In the genomic region with DNA sequence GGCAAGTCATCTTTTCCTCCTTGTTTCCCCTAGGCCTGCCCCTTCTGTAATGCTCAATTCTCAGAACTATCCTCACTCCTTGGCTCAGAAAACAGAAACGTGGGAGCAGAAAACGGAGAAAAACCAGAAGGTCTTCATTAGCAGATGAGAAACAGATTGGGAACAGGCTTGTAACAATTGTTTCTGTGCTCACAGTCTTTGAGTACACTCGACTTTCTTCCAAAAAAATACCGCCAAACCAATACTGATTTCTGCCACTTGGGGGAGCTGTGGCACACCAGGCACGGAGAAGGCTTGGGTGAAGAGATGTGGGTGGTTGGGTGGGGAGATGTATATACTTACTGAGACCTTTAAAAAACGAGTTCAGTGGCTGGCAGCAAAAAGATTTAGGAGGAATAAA, we compare ENCODE assay signal across 10 mouse cellular contexts.
DNase-seq lines count a peak whose midpoint lies in the region; ATAC-seq and TF ChIP-seq lines count a peak whose summit lies in the region.
"Had no signal": no experiment of that assay in that cellular context is flagged by ENCODE, and none has a peak within 500 bp of the region (broad histone marks: within the 10 kb centered on the region; RNA-seq: fewer than 3 reads in every experiment).

No protein-coding gene starts in this region.

- DNase-seq in hindbrain, postnatal 0 days (ENCODE audit: low spot score) = no peak
- DNase-seq in embryonic facial prominence, embryonic 10.5 days (ENCODE audit: low spot score) = peak; percentile 47
- peak; percentile 36 to 56 for DNase-seq in layer of hippocampus, postnatal 36 days
- DNase-seq in cerebellum, adult 18-20 months = no peak
- no peak for DNase-seq in frontal cortex, adult 2 months (ENCODE audit: extremely low spot score in 1 of 2, low spot score in 1 of 2)
- no peak for DNase-seq in urinary bladder, adult 2 months (ENCODE audit: low spot score)
- DNase-seq: liver, embryonic 13.5 days had no signal

- H3K27me3 ChIP-seq in hindbrain, postnatal 0 days (ENCODE audit: insufficient read depth, low read length) = no peaks in the 10 kb centered on the region
- no peaks in the 10 kb centered on the region for H3K27me3 ChIP-seq in hindbrain, embryonic 16.5 days (replicated peaks; ENCODE audit: control insufficient read depth, insufficient read depth, low read length)
- H3K27me3 ChIP-seq in ES-Bruce4 (ENCODE audit: control insufficient read depth, insufficient read depth, low read length, poor library complexity, severe bottlenecking) = no peaks in the 10 kb centered on the region
- no peaks in the 10 kb centered on the region for H3K27me3 ChIP-seq in embryonic facial prominence, embryonic 10.5 days (replicated peaks; ENCODE audit: low read depth, poor library complexity, severe bottlenecking)
- H3K27me3 ChIP-seq: heart, embryonic 13.5 days; liver, embryonic 13.5 days had no signal

- peaks cover 5% of the 10 kb centered on the region; the same call in 1 of the 2 replicates for H3K4me1 ChIP-seq in hindbrain, postnatal 0 days (ENCODE audit: insufficient read depth, low read length)
- peaks cover 4% of the 10 kb centered on the region for H3K4me1 ChIP-seq in hindbrain, embryonic 16.5 days (ENCODE audit: control insufficient read depth, insufficient read depth, low read depth, low read length)
- peaks cover 1% of the 10 kb centered on the region for H3K4me1 ChIP-seq in ES-Bruce4 (ENCODE audit: control insufficient read depth, insufficient read depth, low read length)
- peaks cover 32% of the 10 kb centered on the region for H3K4me1 ChIP-seq in embryonic facial prominence, embryonic 10.5 days
- H3K4me1 ChIP-seq: liver, embryonic 13.5 days had no signal

- ATAC-seq in hindbrain, postnatal 0 days = no peak
- no peak for ATAC-seq in hindbrain, embryonic 16.5 days

- peak; percentile 38 for TF ChIP-seq CTCF in hindbrain, postnatal 0 days (IDR thresholded peaks at IDR 0.05; ENCODE audit: low read depth)
- TF ChIP-seq CTCF in ES-Bruce4 (IDR thresholded peaks at IDR 0.05; ENCODE audit: low read depth, low read length) = peak; percentile 78

- no peak overlapping the region for H3K4me2 ChIP-seq in hindbrain, postnatal 0 days (ENCODE audit: low read depth, low read length)
- no peak overlapping the region for H3K4me2 ChIP-seq in hindbrain, embryonic 16.5 days (ENCODE audit: low read length)
- H3K4me2 ChIP-seq: heart, embryonic 13.5 days; liver, embryonic 13.5 days had no signal

- no peak overlapping the region for H3K4me3 ChIP-seq in hindbrain, postnatal 0 days (ENCODE audit: low read length)
- H3K4me3 ChIP-seq in hindbrain, embryonic 16.5 days (ENCODE audit: low read length) = no peak overlapping the region
- H3K4me3 ChIP-seq in ES-Bruce4 (ENCODE audit: low read depth, low read length) = no peak overlapping the region
- H3K4me3 ChIP-seq in embryonic facial prominence, embryonic 10.5 days = no peak overlapping the region
- H3K4me3 ChIP-seq: heart, embryonic 13.5 days; liver, embryonic 13.5 days had no signal

- no peak for TF ChIP-seq POLR2A in ES-Bruce4 (IDR thresholded peaks at IDR 0.05; ENCODE audit: insufficient read depth, low read length)

- WGBS in hindbrain, postnatal 0 days = 78% methylated on average over 6 of the region's 6 CpGs
- WGBS in hindbrain, embryonic 16.5 days = 78% methylated on average over 6 of the region's 6 CpGs
- 58% methylated on average over 6 of the region's 6 CpGs for WGBS in embryonic facial prominence, embryonic 10.5 days

- H3K27ac ChIP-seq in hindbrain, postnatal 0 days = no peak overlapping the region
- no peak overlapping the region for H3K27ac ChIP-seq in hindbrain, embryonic 16.5 days (ENCODE audit: low read depth, low read length)
- H3K27ac ChIP-seq in ES-Bruce4 (ENCODE audit: insufficient read depth, low read length) = no peak overlapping the region
- peak overlapping the region; percentile 65; the same call in 1 of the 2 replicates for H3K27ac ChIP-seq in embryonic facial prominence, embryonic 10.5 days (replicated peaks)
- H3K27ac ChIP-seq: heart, embryonic 13.5 days; liver, embryonic 13.5 days had no signal

- TF ChIP-seq EP300 in ES-Bruce4 (IDR thresholded peaks at IDR 0.05; ENCODE audit: insufficient read depth, low read depth, low read length) = no peak

- H3K36me3 ChIP-seq in hindbrain, postnatal 0 days (ENCODE audit: insufficient read depth, low read length) = no peaks in the 10 kb centered on the region
- no peaks in the 10 kb centered on the region for H3K36me3 ChIP-seq in hindbrain, embryonic 16.5 days (ENCODE audit: control insufficient read depth, insufficient read depth, low read length)
- H3K36me3 ChIP-seq in ES-Bruce4 (ENCODE audit: control insufficient read depth, insufficient read depth, low read length, poor library complexity, severe bottlenecking) = no peaks in the 10 kb centered on the region
- H3K36me3 ChIP-seq in embryonic facial prominence, embryonic 10.5 days (replicated peaks) = no peaks in the 10 kb centered on the region
- H3K36me3 ChIP-seq: heart, embryonic 13.5 days; liver, embryonic 13.5 days had no signal

- H3K9ac ChIP-seq in hindbrain, postnatal 0 days (replicated peaks; ENCODE audit: low read length) = no peak overlapping the region
- no peak overlapping the region for H3K9ac ChIP-seq in hindbrain, embryonic 16.5 days (ENCODE audit: low read depth, low read length)
- no peak overlapping the region for H3K9ac ChIP-seq in ES-Bruce4 (ENCODE audit: low read depth, poor library complexity, severe bottlenecking)
- H3K9ac ChIP-seq: heart, embryonic 13.5 days; liver, embryonic 13.5 days had no signal

- no peaks in the 10 kb centered on the region for H3K9me3 ChIP-seq in hindbrain, postnatal 0 days (ENCODE audit: low read length)
- no peaks in the 10 kb centered on the region for H3K9me3 ChIP-seq in hindbrain, embryonic 16.5 days (ENCODE audit: control insufficient read depth, low read length)
- no peaks in the 10 kb centered on the region for H3K9me3 ChIP-seq in ES-Bruce4 (replicated peaks; ENCODE audit: control insufficient read depth, insufficient read depth, low read length, poor library complexity, severe bottlenecking)
- no peaks in the 10 kb centered on the region for H3K9me3 ChIP-seq in embryonic facial prominence, embryonic 10.5 days
- H3K9me3 ChIP-seq: heart, embryonic 13.5 days had no signal

Comparison
In these comparisons a context has a peak if more than half of its experiments do, and no peak if none do; other contexts are left out.
1. DNase-seq: peak in embryonic facial prominence, embryonic 10.5 days (single experiment) and layer of hippocampus, postnatal 36 days (2 of 2); none in hindbrain, postnatal 0 days (single experiment), cerebellum, adult 18-20 months (0 of 2), frontal cortex, adult 2 months (0 of 2) and urinary bladder, adult 2 months (single experiment).